In genomic region chr11:116096213-116097108, GRCm38 (mm10) we compare ENCODE assay signal across 9 mouse cellular contexts. TPM values are rescaled to one million over a fixed set of nuclear protein-coding genes. Genes with fewer than 3 reads are reported as not detected.
DNase-seq lines count a peak whose midpoint lies in the region; ATAC-seq and TF ChIP-seq lines count a peak whose summit lies in the region.
"Had no signal": no experiment of that assay in that cellular context is flagged by ENCODE, and none has a peak within 500 bp of the region (broad histone marks: within the 10 kb centered on the region; RNA-seq: fewer than 3 reads in every experiment).

No protein-coding gene starts in this region.

- no peak overlapping the region for H3K4me2 ChIP-seq in heart, embryonic 12.5 days
- H3K4me2 ChIP-seq in lung, postnatal 0 days (replicated peaks; ENCODE audit: low read depth, low read length), result no peak overlapping the region
- H3K4me2 ChIP-seq: stomach, embryonic 15.5 days had no signal

- no peak overlapping the region for H3K27ac ChIP-seq in heart, embryonic 12.5 days (ENCODE audit: poor library complexity, severe bottlenecking)
- no peak overlapping the region for H3K27ac ChIP-seq in lung, postnatal 0 days (ENCODE audit: low read length)

- peaks cover 6% of the 10 kb centered on the region for H3K9me3 ChIP-seq in heart, embryonic 12.5 days (replicated peaks)
- H3K9me3 ChIP-seq in lung, postnatal 0 days (ENCODE audit: low read length), result no peaks in the 10 kb centered on the region
- H3K9me3 ChIP-seq: stomach, embryonic 15.5 days had no signal

- H3K9ac ChIP-seq in heart, embryonic 12.5 days, result no peak overlapping the region
- no peak overlapping the region for H3K9ac ChIP-seq in lung, postnatal 0 days (replicated peaks; ENCODE audit: low read depth)
- H3K9ac ChIP-seq: stomach, embryonic 15.5 days had no signal

- H3K36me3 ChIP-seq in heart, embryonic 12.5 days, result no peaks in the 10 kb centered on the region
- H3K36me3 ChIP-seq in lung, postnatal 0 days (ENCODE audit: insufficient read depth, low read length), result no peaks in the 10 kb centered on the region
- H3K36me3 ChIP-seq: stomach, embryonic 15.5 days had no signal

- WGBS in heart, embryonic 12.5 days, result 84% methylated on average over 5 of the region's 5 CpGs
- 85% methylated on average over 5 of the region's 5 CpGs for WGBS in lung, postnatal 0 days

- H3K27me3 ChIP-seq in heart, embryonic 12.5 days (replicated peaks), result no peaks in the 10 kb centered on the region
- no peaks in the 10 kb centered on the region for H3K27me3 ChIP-seq in lung, postnatal 0 days (replicated peaks; ENCODE audit: insufficient read depth, low read length)
- H3K27me3 ChIP-seq: stomach, embryonic 15.5 days had no signal

- peaks cover 42% of the 10 kb centered on the region for H3K4me1 ChIP-seq in heart, embryonic 12.5 days (replicated peaks)
- H3K4me1 ChIP-seq in lung, postnatal 0 days (ENCODE audit: insufficient read depth, low read depth, low read length), result no peaks in the 10 kb centered on the region; the same call in 1 of the 2 replicates

- peak; percentile 90 for DNase-seq in heart, adult 11 months
- DNase-seq in lung, postnatal 0 days (ENCODE audit: low spot score), result no peak
- DNase-seq in lung, adult 18-20 months, result no peak
- DNase-seq in WW6 (ENCODE audit: low read depth, low spot score), result peak; percentile 88
- peak; percentile 50 for DNase-seq in retina, postnatal 1 day
- DNase-seq in cerebellum, adult 9-11 months, result no peak
- DNase-seq in ovary, postnatal 10 days (ENCODE audit: low spot score), result no peak

- TF ChIP-seq CTCF in lung, postnatal 0 days (IDR thresholded peaks at IDR 0.05), result peak; percentile 66

- no peak overlapping the region for H3K4me3 ChIP-seq in heart, embryonic 12.5 days
- no peak overlapping the region for H3K4me3 ChIP-seq in lung, postnatal 0 days (ENCODE audit: low read depth, low read length)
- H3K4me3 ChIP-seq: stomach, embryonic 15.5 days had no signal

- ATAC-seq in heart, embryonic 12.5 days (ENCODE audit: insufficient number of reproducible peaks, low FRiP score), result no peak
- ATAC-seq in lung, postnatal 0 days, result no peak

- no peak for TF ChIP-seq EP300 in lung, postnatal 0 days (IDR thresholded peaks at IDR 0.05)

RNA-seq across cellular contexts. Expression of gene Wbp2, which starts 9.7 kb away (rescaled TPM):
- 137 and 141 TPM in 2 replicates for polyA plus RNA-seq in heart, embryonic 12.5 days (2016; fragmentation: Nextera tagmentation; extraction: Ambion mirVana)
- polyA plus RNA-seq in lung, postnatal 0 days (2015; fragmentation: Nextera tagmentation; extraction: Ambion mirVana), result 84.8 and 108 TPM in 2 replicates

RNA-seq across cellular contexts. Expression of gene Unc13d, which starts 18.7 kb away (rescaled TPM):
- polyA plus RNA-seq in heart, embryonic 12.5 days (2016; fragmentation: Nextera tagmentation; extraction: Ambion mirVana), result 2.2 and 2.5 TPM in 2 replicates
- polyA plus RNA-seq in lung, postnatal 0 days (2015; fragmentation: Nextera tagmentation; extraction: Ambion mirVana), result 14.9 and 25.3 TPM in 2 replicates

RNA-seq across cellular contexts. Expression of gene Trim47, which starts 30.5 kb away (rescaled TPM):
- 54.8 and 58.2 TPM in 2 replicates for polyA plus RNA-seq in heart, embryonic 12.5 days (2016; fragmentation: Nextera tagmentation; extraction: Ambion mirVana)
- polyA plus RNA-seq in lung, postnatal 0 days (2015; fragmentation: Nextera tagmentation; extraction: Ambion mirVana), result 26.3 and 28.8 TPM in 2 replicates

RNA-seq across cellular contexts. Expression of gene Trim65, which starts 34.5 kb away (rescaled TPM):
- polyA plus RNA-seq in heart, embryonic 12.5 days (2016; fragmentation: Nextera tagmentation; extraction: Ambion mirVana), result 4.7 and 4.9 TPM in 2 replicates
- polyA plus RNA-seq in lung, postnatal 0 days (2015; fragmentation: Nextera tagmentation; extraction: Ambion mirVana), result 3.9 TPM in 2 replicates

RNA-seq across cellular contexts. Expression of gene Mrpl38, which starts 42.2 kb away (rescaled TPM):
- polyA plus RNA-seq in heart, embryonic 12.5 days (2016; fragmentation: Nextera tagmentation; extraction: Ambion mirVana), result 85.0 and 89.1 TPM in 2 replicates
- polyA plus RNA-seq in lung, postnatal 0 days (2015; fragmentation: Nextera tagmentation; extraction: Ambion mirVana), result 44.1 and 45.9 TPM in 2 replicates

Comparison
In these comparisons a context has a peak if more than half of its experiments do, and no peak if none do; other contexts are left out.
1. DNase-seq: peak in heart, adult 11 months (single experiment), WW6 (single experiment) and retina, postnatal 1 day (single experiment); none in lung, postnatal 0 days (single experiment), lung, adult 18-20 months (0 of 2), cerebellum, adult 9-11 months (single experiment) and ovary, postnatal 10 days (single experiment).